Mouse (Mus musculus) limb, embryonic 14.5 days (tissue): ENCODE results near the gene Fig4. TPM values are rescaled to one million over a fixed set of nuclear protein-coding genes. Genes with fewer than 3 reads are reported as not detected.

ENCODE experiments used
- ATAC-seq: fragments of 200-750 bp; cut with Nextera tagmentation; 2 replicates; pipeline ENCODE4 v1.8.0; 2017; ENCODE audit warnings: low read depth, moderate number of reproducible peaks, moderate TSS enrichment; ENCODE audit not compliant: low FRiP score
- DNase-seq: peaks from one replicate; pipeline ENCODE4 v3.0.0-alpha.2; 2015; ENCODE audit warnings: low spot score
- H3K27ac ChIP-seq: fragments of 300-500 bp; sonication (generic); replicated peaks from 2 replicates; pipeline ENCODE4 v1.5.1; 2014; ENCODE audit warnings: low read depth, mild to moderate bottlenecking, low read length, moderate library complexity, mixed read lengths
- H3K27me3 ChIP-seq: fragments of 300-500 bp; sonication (generic); 2 replicates; pipeline ENCODE4 v1.6.1; 2014; ENCODE audit warnings: low read length, mixed read lengths; ENCODE audit not compliant: control insufficient read depth, insufficient read depth
- H3K36me3 ChIP-seq: fragments of 300-500 bp; sonication (generic); 2 replicates; pipeline ENCODE4 v1.6.1; 2014; ENCODE audit warnings: mild to moderate bottlenecking, low read length, moderate library complexity, mixed read lengths; ENCODE audit not compliant: control insufficient read depth, insufficient read depth
- H3K4me1 ChIP-seq: fragments of 300-500 bp; sonication (generic); 2 replicates; pipeline ENCODE4 v1.6.1; 2014; ENCODE audit warnings: antibody characterized with exemption, low read length, mixed read lengths; ENCODE audit not compliant: control insufficient read depth, insufficient read depth
- H3K4me2 ChIP-seq: fragments of 300-500 bp; sonication (generic); replicated peaks from 2 replicates; pipeline ENCODE4 v1.6.1; 2014; ENCODE audit warnings: low read depth, mild to moderate bottlenecking, low read length, moderate library complexity; ENCODE audit not compliant: severe bottlenecking
- H3K4me3 ChIP-seq: fragments of 300-500 bp; sonication (generic); replicated peaks from 2 replicates; pipeline ENCODE4 v1.5.1; 2014; ENCODE audit warnings: low read length
- H3K9ac ChIP-seq: fragments of 300-500 bp; sonication (generic); 2 replicates; pipeline ENCODE4 v1.6.1; 2014; ENCODE audit warnings: mild to moderate bottlenecking, low read depth, low read length, moderate library complexity; ENCODE audit not compliant: severe bottlenecking
- H3K9me3 ChIP-seq: fragments of 300-500 bp; sonication (generic); 2 replicates; pipeline ENCODE4 v1.6.1; 2016; ENCODE audit warnings: low read length; ENCODE audit not compliant: control insufficient read depth
- POLR2A ChIP-seq: fragments of 200-500 bp; IDR thresholded peaks from 2 replicates; pipeline ENCODE4 v1.8.0; 2012; ENCODE audit warnings: inconsistent platforms, mild to moderate bottlenecking, moderate library complexity, borderline replicate concordance; ENCODE audit not compliant: insufficient read depth, insufficient read length; ENCODE audit errors: extremely low read depth
- WGBS: fragments of 180-500 bp; shearing (Covaris S2); extraction: QIAGEN DNeasy Blood & Tissue Kit; methylation state at CpG from one replicate; pipeline ENCODE4 v1.1.7; 2014; 5-methylcytosine and 5-hydroxymethylcytosine counted together
- polyA plus RNA-seq, 2 experiments: library from polyadenylated mRNA; depleted of rRNA in 1 of 2; stranded (reverse) in 1 of 2; unstranded in 1 of 2; fragments of >200 nt; fragmentation: Nextera tagmentation in 1 of 2; extraction: Ambion mirVana in 1 of 2; gene quantifications; 2 replicates each; pipeline versions ENCODE4 v1.2.1 to v1.2.3; 2012 to 2014

Fig4 gene
- polyA plus RNA-seq, 2 experiments = 9.5 to 18.8 TPM

DNA sequence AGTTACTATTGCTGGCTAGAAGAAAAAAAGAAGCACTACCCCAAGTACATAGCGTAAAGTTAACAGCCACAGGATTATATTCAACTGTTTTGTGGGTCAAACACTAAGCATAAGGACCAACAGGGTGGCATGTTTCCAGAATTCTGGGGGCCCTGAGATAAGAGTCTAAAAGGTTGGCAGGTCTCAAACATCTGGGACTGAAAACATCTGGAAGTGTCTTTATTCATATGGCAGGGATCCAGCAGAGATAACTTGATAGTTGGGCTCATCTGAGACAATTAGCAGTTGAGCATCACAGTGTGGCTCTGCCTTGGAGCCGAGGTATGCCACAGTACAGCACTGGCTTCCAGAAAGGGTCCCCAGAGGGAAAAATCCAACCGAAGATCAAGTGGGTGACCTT lies 153.8 kb downstream of the Fig4 start:
- H3K4me3 ChIP-seq = no peak overlapping the region
- H3K4me2 ChIP-seq = no peak overlapping the region
- DNase-seq (no peak), ATAC-seq (no peak)
- no peak overlapping the region for H3K27ac ChIP-seq
- WGBS = 67% methylated on average over 3 of the region's 3 CpGs
- TF ChIP-seq POLR2A = no peak
- H3K9me3 ChIP-seq = no peaks in the 10 kb centered on the region
- no peaks in the 10 kb centered on the region for H3K4me1 ChIP-seq
- no peaks in the 10 kb centered on the region for H3K27me3 ChIP-seq
- H3K9ac ChIP-seq = no peak overlapping the region
- no peaks in the 10 kb centered on the region for H3K36me3 ChIP-seq

DNA sequence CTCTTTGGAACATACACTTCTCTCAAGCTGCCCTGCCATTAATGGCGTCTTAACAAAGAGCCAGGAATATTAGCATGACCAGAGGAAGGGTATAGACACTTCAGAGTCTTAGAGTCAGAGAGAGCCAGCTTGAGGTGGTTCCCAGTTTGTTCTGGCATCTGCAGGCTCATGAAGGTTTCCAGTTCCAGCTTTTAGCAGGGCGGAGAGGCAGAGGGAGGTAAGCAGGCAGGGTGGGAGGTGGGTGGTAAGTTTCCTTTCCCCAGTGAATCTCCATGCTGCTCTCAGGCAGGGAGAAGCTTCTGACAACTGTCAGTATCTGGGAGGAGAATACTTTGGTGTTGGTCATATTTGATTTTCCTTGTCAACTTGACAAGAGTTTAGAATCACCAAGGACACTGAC lies 156.9 kb downstream of the Fig4 start:
- no peak overlapping the region for H3K27ac ChIP-seq
- H3K9me3 ChIP-seq = no peaks in the 10 kb centered on the region
- H3K4me2 ChIP-seq = no peak overlapping the region
- no peak overlapping the region for H3K4me3 ChIP-seq
- no peaks in the 10 kb centered on the region for H3K36me3 ChIP-seq
- no peak for TF ChIP-seq POLR2A
- no peak overlapping the region for H3K9ac ChIP-seq
- H3K4me1 ChIP-seq = no peaks in the 10 kb centered on the region
- WGBS = 59% methylated on average over 2 of the region's 2 CpGs
- H3K27me3 ChIP-seq = no peaks in the 10 kb centered on the region
- ATAC-seq (no peak), DNase-seq (no peak)

Other genes with a start within 250 kb of the Fig4 start
- gene Gpr6, start 231.0 kb downstream of the Fig4 start, polyA plus RNA-seq (2012; rRNA removed) = not detected in 2 replicates
- gene Gpr6, start 231.0 kb downstream of the Fig4 start, polyA plus RNA-seq (2014; fragmentation: Nextera tagmentation; extraction: Ambion mirVana) = not detected in 2 replicates
- gene Ak9, start 720 bp upstream of the Fig4 start, polyA plus RNA-seq (2012; rRNA removed) = 0.01 TPM in 1 of 2 replicates, not detected in the other
- not detected in 2 replicates for gene Ak9, start 720 bp upstream of the Fig4 start, polyA plus RNA-seq (2014; fragmentation: Nextera tagmentation; extraction: Ambion mirVana)
- gene Zbtb24, start 147.1 kb upstream of the Fig4 start, polyA plus RNA-seq (2012; rRNA removed) = 21.3 and 22.2 TPM in 2 replicates
- 19.0 and 22.3 TPM in 2 replicates for gene Zbtb24, start 147.1 kb upstream of the Fig4 start, polyA plus RNA-seq (2014; fragmentation: Nextera tagmentation; extraction: Ambion mirVana)
- gene Mical1, start 173.1 kb upstream of the Fig4 start, polyA plus RNA-seq (2012; rRNA removed) = 53.8 and 66.0 TPM in 2 replicates
- gene Mical1, start 173.1 kb upstream of the Fig4 start, polyA plus RNA-seq (2014; fragmentation: Nextera tagmentation; extraction: Ambion mirVana) = 39.5 and 40.2 TPM in 2 replicates
- 75.2 and 86.8 TPM in 2 replicates for gene Smpd2, start 187.1 kb upstream of the Fig4 start, polyA plus RNA-seq (2012; rRNA removed)
- gene Smpd2, start 187.1 kb upstream of the Fig4 start, polyA plus RNA-seq (2014; fragmentation: Nextera tagmentation; extraction: Ambion mirVana) = 46.2 and 49.8 TPM in 2 replicates
- gene Ppil6, start 187.2 kb upstream of the Fig4 start, polyA plus RNA-seq (2012; rRNA removed) = 0.29 and 0.58 TPM in 2 replicates
- 0.52 and 1.1 TPM in 2 replicates for gene Ppil6, start 187.2 kb upstream of the Fig4 start, polyA plus RNA-seq (2014; fragmentation: Nextera tagmentation; extraction: Ambion mirVana)
- 160 and 192 TPM in 2 replicates for gene Cd164, start 216.2 kb upstream of the Fig4 start, polyA plus RNA-seq (2012; rRNA removed)
- gene Cd164, start 216.2 kb upstream of the Fig4 start, polyA plus RNA-seq (2014; fragmentation: Nextera tagmentation; extraction: Ambion mirVana) = 200 and 209 TPM in 2 replicates